Mouse (Mus musculus) liver, postnatal 0 days (tissue): ENCODE results near the gene Zcchc9.

Source experiments
- CTCF ChIP-seq: sonication (generic); IDR thresholded peaks from 2 replicates; pipeline ENCODE4 v1.5.1; 2016; ENCODE audit warnings: antibody characterized with exemption, low read depth
- EP300 ChIP-seq: IDR thresholded peaks from 2 replicates; pipeline ENCODE4 v1.6.1; 2016; ENCODE audit warnings: antibody characterized with exemption, low read depth, mild to moderate bottlenecking

DNA sequence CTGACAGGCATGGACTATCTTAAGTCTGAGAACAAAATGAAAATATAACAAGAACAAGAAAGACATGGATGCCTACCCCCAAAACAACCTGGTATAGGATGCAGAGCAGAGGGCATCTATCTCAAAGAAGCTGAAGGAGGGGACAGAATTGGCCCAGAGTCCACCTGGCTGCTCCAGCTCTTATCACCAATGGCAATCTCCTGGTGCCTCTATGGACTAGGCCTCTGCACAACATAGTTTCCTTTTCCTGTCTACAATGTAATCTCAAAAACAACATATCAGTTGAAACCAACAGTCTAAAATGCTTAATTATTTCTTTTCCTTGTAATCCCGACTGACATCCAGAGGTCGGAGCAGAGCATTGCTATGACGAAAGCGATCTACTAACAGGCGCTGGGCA, 29.4 kb downstream of the Zcchc9 start:
- TF ChIP-seq CTCF: no peak
- no peak for TF ChIP-seq EP300
